Mouse (Mus musculus): Measurements from ENCODE around the gene Zfp961. TPM values are rescaled to one million over a fixed set of nuclear protein-coding genes. Genes with fewer than 3 reads are reported as not detected.
A peak's percentile ranks its signal among the peaks of the same experiment; 100 is the strongest.

Gene Zfp961
- total and polyA plus RNA-seq, 2 experiments from 2014 or later, result 11.0 to 23.8 TPM

DNA sequence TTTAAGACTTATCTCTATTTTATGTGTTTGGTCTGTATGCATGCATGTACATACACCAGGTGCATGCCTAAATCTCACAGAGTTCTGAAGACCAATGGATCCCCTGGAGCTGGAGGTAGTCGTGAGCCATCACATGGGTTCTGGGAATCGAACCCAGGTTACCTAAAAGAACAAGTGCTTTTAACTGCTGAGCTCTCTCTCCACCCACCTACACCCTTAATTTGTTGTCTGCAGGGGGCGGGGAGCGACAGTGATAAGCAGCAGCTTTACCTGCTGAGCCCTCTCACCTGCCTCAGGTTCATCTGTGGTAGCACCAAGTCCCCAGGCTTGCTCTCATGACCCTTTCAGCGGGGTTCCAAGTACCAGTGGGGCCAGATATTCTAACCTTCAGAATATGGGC lies 11.0 kb downstream of the Zfp961 start:
- no peak for TF ChIP-seq CTCF (IDR thresholded peaks at IDR 0.05; ENCODE audit: low read depth)
- Histone ChIP-seq H3K4me1 (ENCODE audit: insufficient read depth, low read length) (no peaks in the 10 kb centered on the region), H3K9me3 (ENCODE audit: low read length) (0 out of 2 replicates have a peak, but pooled peaks cover 2% of the 10 kb centered on the region), H3K36me3 (ENCODE audit: insufficient read depth, low read length) (peaks cover 6% of the 10 kb centered on the region; the same call in 1 of the 2 replicates), H3K9ac (replicated peaks; ENCODE audit: low read length) (no peak overlapping the region), H3K4me3 (ENCODE audit: low read length) (no peak overlapping the region), H3K27me3 (ENCODE audit: insufficient read depth, low read length) (no peaks in the 10 kb centered on the region), H3K27ac (no peak overlapping the region), H3K4me2 (ENCODE audit: low read depth, low read length) (no peak overlapping the region)
- DNase-seq (ENCODE audit: low spot score), result no peak
- 91% methylated on average over 5 of the region's 5 CpGs for WGBS
- ATAC-seq, result no peak

GRCm38 (mm10) chr8:71964051-71964450 lies 13.2 kb downstream of the Zfp961 start:
- no peak for TF ChIP-seq CTCF (IDR thresholded peaks at IDR 0.05; ENCODE audit: low read depth)
- Histone ChIP-seq H3K27me3 (ENCODE audit: insufficient read depth, low read length) (no peaks in the 10 kb centered on the region), H3K4me3 (ENCODE audit: low read length) (no peak overlapping the region), H3K9me3 (ENCODE audit: low read length) (0 out of 2 replicates have a peak, but pooled peaks cover 2% of the 10 kb centered on the region), H3K9ac (replicated peaks; ENCODE audit: low read length) (no peak overlapping the region), H3K36me3 (ENCODE audit: insufficient read depth, low read length) (peaks cover 26% of the 10 kb centered on the region), H3K27ac (no peak overlapping the region), H3K4me2 (ENCODE audit: low read depth, low read length) (no peak overlapping the region), H3K4me1 (ENCODE audit: insufficient read depth, low read length) (no peaks in the 10 kb centered on the region)
- 83% methylated on average over 3 of the region's 3 CpGs for WGBS
- DNase-seq (ENCODE audit: low spot score), result no peak
- no peak for ATAC-seq

- peaks cover 26% of the 10 kb centered on the region for H3K36me3 ChIP-seq (ENCODE audit: insufficient read depth, low read length)
These were observed 14.3 kb downstream of the Zfp961 start for GRCm38 (mm10) chr8:71965166-71965565.

DNA sequence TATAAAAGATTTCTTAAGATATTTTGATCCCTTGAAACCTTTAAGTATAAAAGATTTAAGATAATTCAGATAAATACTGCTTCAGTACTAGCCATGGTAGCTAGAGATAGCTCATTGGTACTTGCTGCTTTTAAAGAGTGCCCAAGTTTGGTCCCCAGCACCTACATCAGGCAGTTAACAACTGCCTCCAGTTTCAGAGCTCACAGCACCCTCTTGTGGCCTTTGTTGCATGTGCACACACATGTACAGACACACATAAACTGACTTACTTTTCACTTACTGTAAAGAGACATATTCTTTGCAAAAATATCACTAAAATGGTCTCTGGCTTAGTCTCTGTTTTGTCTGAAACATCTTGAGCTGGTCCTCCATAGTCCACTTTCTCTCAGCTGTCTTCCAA lies 15.6 kb downstream of the Zfp961 start:
- H3K36me3 ChIP-seq (ENCODE audit: insufficient read depth, low read length), result peaks cover 26% of the 10 kb centered on the region
- no peak overlapping the region for H3K4me2 ChIP-seq (ENCODE audit: low read depth, low read length)
- H3K9ac ChIP-seq (replicated peaks; ENCODE audit: low read length), result no peak overlapping the region
- H3K4me1 ChIP-seq (ENCODE audit: insufficient read depth, low read length), result no peaks in the 10 kb centered on the region
- H3K27ac ChIP-seq, result no peak overlapping the region
- no peak overlapping the region for H3K4me3 ChIP-seq (ENCODE audit: low read length)
- ATAC-seq, result no peak
- DNase-seq (ENCODE audit: low spot score), result no peak
- peak; percentile 9; the same call in 1 of the 2 replicates for TF ChIP-seq CTCF (IDR thresholded peaks at IDR 0.05; ENCODE audit: low read depth)
- no peaks in the 10 kb centered on the region for H3K27me3 ChIP-seq (ENCODE audit: insufficient read depth, low read length)
- H3K9me3 ChIP-seq (ENCODE audit: low read length), result 0 out of 2 replicates have a peak, but pooled peaks cover 2% of the 10 kb centered on the region

More at GRCm38 (mm10) chr8:71965166-71965565, 14.3 kb downstream of the Zfp961 start:
- H3K4me2 ChIP-seq (ENCODE audit: low read depth, low read length), result no peak overlapping the region
- no peak overlapping the region for H3K27ac ChIP-seq
- 97% methylated on average over 2 of the region's 2 CpGs for WGBS
- DNase-seq (ENCODE audit: low spot score) (no peak), ATAC-seq (no peak)
- H3K4me3 ChIP-seq (ENCODE audit: low read length), result no peak overlapping the region
- TF ChIP-seq CTCF (IDR thresholded peaks at IDR 0.05; ENCODE audit: low read depth), result no peak
- H3K9ac ChIP-seq (replicated peaks; ENCODE audit: low read length), result no peak overlapping the region
- 0 out of 2 replicates have a peak, but pooled peaks cover 2% of the 10 kb centered on the region for H3K9me3 ChIP-seq (ENCODE audit: low read length)
- no peaks in the 10 kb centered on the region for H3K27me3 ChIP-seq (ENCODE audit: insufficient read depth, low read length)
- no peaks in the 10 kb centered on the region for H3K4me1 ChIP-seq (ENCODE audit: insufficient read depth, low read length)

GRCm38 (mm10) chr8:71967261-71967660 lies 16.4 kb downstream of the Zfp961 start:
- no peak for ATAC-seq
- Histone ChIP-seq H3K4me3 (ENCODE audit: low read length) (no peak overlapping the region), H3K36me3 (ENCODE audit: insufficient read depth, low read length) (peaks cover 26% of the 10 kb centered on the region), H3K4me2 (ENCODE audit: low read depth, low read length) (no peak overlapping the region), H3K9ac (replicated peaks; ENCODE audit: low read length) (no peak overlapping the region), H3K27ac (no peak overlapping the region), H3K4me1 (ENCODE audit: insufficient read depth, low read length) (no peaks in the 10 kb centered on the region), H3K9me3 (ENCODE audit: low read length) (0 out of 2 replicates have a peak, but pooled peaks cover 2% of the 10 kb centered on the region), H3K27me3 (ENCODE audit: insufficient read depth, low read length) (no peaks in the 10 kb centered on the region)
- 96% methylated on average over 5 of the region's 5 CpGs for WGBS
- no peak for DNase-seq (ENCODE audit: low spot score)
- TF ChIP-seq CTCF (IDR thresholded peaks at IDR 0.05; ENCODE audit: low read depth), result no peak

- DNase-seq (ENCODE audit: low spot score), result no peak
- Histone ChIP-seq H3K36me3 (ENCODE audit: insufficient read depth, low read length) (peaks cover 26% of the 10 kb centered on the region), H3K9me3 (ENCODE audit: low read length) (0 out of 2 replicates have a peak, but pooled peaks cover 2% of the 10 kb centered on the region), H3K9ac (replicated peaks; ENCODE audit: low read length) (no peak overlapping the region), H3K27ac (no peak overlapping the region), H3K27me3 (ENCODE audit: insufficient read depth, low read length) (no peaks in the 10 kb centered on the region), H3K4me3 (ENCODE audit: low read length) (no peak overlapping the region), H3K4me2 (ENCODE audit: low read depth, low read length) (no peak overlapping the region), H3K4me1 (ENCODE audit: insufficient read depth, low read length) (no peaks in the 10 kb centered on the region)
- WGBS, result 78% methylated on average over 6 of the region's 6 CpGs
- TF ChIP-seq CTCF (IDR thresholded peaks at IDR 0.05; ENCODE audit: low read depth), result no peak
- no peak for ATAC-seq
These were observed 17.3 kb downstream of the Zfp961 start for GRCm38 (mm10) chr8:71968100-71968499.

- ATAC-seq (no peak), DNase-seq (ENCODE audit: low spot score) (no peak)
- Histone ChIP-seq H3K27me3 (ENCODE audit: insufficient read depth, low read length) (no peaks in the 10 kb centered on the region), H3K4me3 (ENCODE audit: low read length) (no peak overlapping the region), H3K9me3 (ENCODE audit: low read length) (0 out of 2 replicates have a peak, but pooled peaks cover 2% of the 10 kb centered on the region), H3K36me3 (ENCODE audit: insufficient read depth, low read length) (peaks cover 26% of the 10 kb centered on the region), H3K9ac (replicated peaks; ENCODE audit: low read length) (no peak overlapping the region), H3K4me1 (ENCODE audit: insufficient read depth, low read length) (no peaks in the 10 kb centered on the region), H3K4me2 (ENCODE audit: low read depth, low read length) (no peak overlapping the region), H3K27ac (no peak overlapping the region)
- TF ChIP-seq CTCF (IDR thresholded peaks at IDR 0.05; ENCODE audit: low read depth), result no peak
- WGBS, result 90% methylated on average over 6 of the region's 6 CpGs
These were observed 17.8 kb downstream of the Zfp961 start for GRCm38 (mm10) chr8:71968636-71969035.
